23 mouse cellular contexts compared by ENCODE assay signal in genomic region chr5:73641058-73641457, GRCm38 (mm10). TPM values are rescaled to one million over a fixed set of nuclear protein-coding genes. Genes with fewer than 3 reads are reported as not detected.
DNase-seq lines count a peak whose midpoint lies in the region; ATAC-seq and TF ChIP-seq lines count a peak whose summit lies in the region.
"Had no signal": no experiment of that assay in that cellular context is flagged by ENCODE, and none has a peak within 500 bp of the region (broad histone marks: within the 10 kb centered on the region; RNA-seq: fewer than 3 reads in every experiment).

No protein-coding gene starts in this region.

- no peak for TF ChIP-seq RAD21 in MEL (IDR thresholded peaks at IDR 0.05; ENCODE audit: low read depth, low read length)

- no peak for TF ChIP-seq POLR2A in MEL (IDR thresholded peaks at IDR 0.05; ENCODE audit: control insufficient read depth in 1 of 2, insufficient read depth in 1 of 2, low read depth in 1 of 2, low read length in 2 of 2, poor library complexity in 1 of 2)

- TF ChIP-seq EP300 in MEL (IDR thresholded peaks at IDR 0.05; ENCODE audit: low read depth in 1 of 2, low read length in 2 of 2): peak in 1 of 2 experiments; percentile 53; a peak in 1 of 4 replicates

- intact Hi-C loops in gastrocnemius, postnatal 36 days (cut with DNase I): no loop called here

- H3K27ac ChIP-seq in MEL (ENCODE audit: control insufficient read depth, low read depth, low read length): no peak overlapping the region

- no peak overlapping the region for H3K4me3 ChIP-seq in MEL (ENCODE audit: control insufficient read depth in 1 of 2, insufficient read depth in 1 of 2, low read depth in 2 of 2, low read length in 2 of 2)

- TF ChIP-seq CTCF in MEL (IDR thresholded peaks at IDR 0.05 in 2 of 3, conservative IDR thresholded peaks at IDR 0.05 in 1 of 3; ENCODE audit: control insufficient read depth in 1 of 3, insufficient read depth in 1 of 3, low read depth in 2 of 3, low read length in 3 of 3, poor library complexity in 1 of 3, severe bottlenecking in 1 of 3): no peak

- H3K79me2 ChIP-seq in MEL (ENCODE audit: control insufficient read depth, insufficient read depth, low read length, poor library complexity): no peaks in the 10 kb centered on the region

- DNase-seq in MEL (ENCODE audit: low read depth, low spot score): no peak
- no peak for DNase-seq in gastrocnemius, postnatal 36 days
- DNase-seq: adrenal gland, adult 2 months; adrenal gland, adult 8-10 months; adrenal gland, postnatal 10 days; adrenal gland, postnatal 14 days; adrenal gland, postnatal 25 days; adrenal gland, postnatal 36 days; B cell, adult 2 months; cerebellum, adult 11 months; cerebellum, adult 11-12 months; cerebellum, adult 18-20 months; cerebellum, adult 2 months had no signal

- H3K9ac ChIP-seq in MEL (ENCODE audit: control insufficient read depth, low read depth, low read length, poor library complexity, severe bottlenecking): no peak overlapping the region

- no peaks in the 10 kb centered on the region for H3K27me3 ChIP-seq in MEL (ENCODE audit: control insufficient read depth in 1 of 2, insufficient read depth in 2 of 2, low read length in 2 of 2)
- H3K27me3 ChIP-seq: CH12.LX, Patski had no signal

- no peaks in the 10 kb centered on the region; a peak in 1 of 4 replicates for H3K4me1 ChIP-seq in MEL (ENCODE audit: control insufficient read depth in 1 of 2, insufficient read depth in 2 of 2, low read length in 2 of 2)

- no peaks in the 10 kb centered on the region for H3K9me3 ChIP-seq in MEL (replicated peaks; ENCODE audit: insufficient read depth, low read length)
- H3K9me3 ChIP-seq: G1E had no signal

- H3K36me3 ChIP-seq in MEL (ENCODE audit: control insufficient read depth in 1 of 2, insufficient read depth in 2 of 2, low read length in 2 of 2): peaks cover 0 to 3% of the 10 kb centered on the region in 2 experiments; a peak in 1 of 4 replicates
- H3K36me3 ChIP-seq: G1E had no signal

- ATAC-seq in megakaryocyte-erythroid progenitor cell, adult 5-6 weeks (replicated peaks; ENCODE audit: low FRiP score, low TSS enrichment, poor library complexity, severe bottlenecking): peak; percentile 39; the same call in 1 of the 2 replicates
- no peak for ATAC-seq in erythroid progenitor cell, adult 5-6 weeks (replicated peaks; ENCODE audit: low FRiP score, poor library complexity, severe bottlenecking)
- ATAC-seq: activated CD4-positive, CD25-positive, alpha-beta regulatory T cell, adult 4 months; CD4-positive, CD25-positive, alpha-beta regulatory T cell, adult 4 months; Patski had no signal

TF ChIP-seq in MEL, 35 proteins besides CTCF, POLR2A, EP300 and RAD21:
- TF ChIP-seq ETS1 (IDR thresholded peaks at IDR 0.05; ENCODE audit: low read depth, low read length): no peak
- no peak for TF ChIP-seq ZKSCAN1 (IDR thresholded peaks at IDR 0.05; ENCODE audit: low read depth, low read length)
- TF ChIP-seq GATA1 (IDR thresholded peaks at IDR 0.05; ENCODE audit: low read depth, low read length): peak; percentile 37; the same call in 1 of the 2 replicates
- no peak for TF ChIP-seq UBTF (IDR thresholded peaks at IDR 0.05; ENCODE audit: borderline replicate concordance, insufficient read depth, low read depth, low read length)
- peak; percentile 78 for TF ChIP-seq RCOR1 (IDR thresholded peaks at IDR 0.05; ENCODE audit: low read depth, low read length)
- TF ChIP-seq TCF12 (IDR thresholded peaks at IDR 0.05; ENCODE audit: low read depth, low read length): peak; percentile 73
- no peak for TF ChIP-seq ZC3H11A (IDR thresholded peaks at IDR 0.05; ENCODE audit: low read depth, low read length)
- TF ChIP-seq POLR2AphosphoS2 (IDR thresholded peaks at IDR 0.05; ENCODE audit: low read length): no peak
- no peak for TF ChIP-seq MAX (IDR thresholded peaks at IDR 0.05; ENCODE audit: low read length)

RNA-seq across cellular contexts. Expression of gene Sgcb, which starts 6.5 kb away (rescaled TPM):
- total RNA-seq in MEL (2012; rRNA removed): 3.6 and 4.1 TPM in 2 replicates
- polyA plus RNA-seq in MEL (2012; ENCODE audit: insufficient read depth in 1 of 2, insufficient read length in 2 of 2, low read depth in 1 of 2, low replicate concordance in 2 of 2, missing spikeins in 1 of 2): 1 to 10 TPM in 1 of 2 experiments, not detected in 1; 8.4 TPM
- total RNA-seq in megakaryocyte-erythroid progenitor cell, adult 5-6 weeks (2014; fragmentation: Nextera tagmentation): 2.5 and 4.7 TPM in 2 replicates
- 2.7 and 5.7 TPM in 2 replicates for total RNA-seq in megakaryocyte-erythroid progenitor cell, adult 5-6 weeks (2017)
- total RNA-seq in erythroid progenitor cell, adult 5-6 weeks (2015; ENCODE audit: low replicate concordance): 4.2 TPM in 1 of 2 replicates, not detected in the other
- 1.3 TPM in 1 of 2 replicates, not detected in the other for total RNA-seq in erythroid progenitor cell, adult 5-6 weeks (2017; ENCODE audit: low replicate concordance)
- total RNA-seq in gastrocnemius, postnatal 36 days (2021): 10 to 100 TPM; 88.6 to 89.2 TPM

RNA-seq across cellular contexts. Expression of gene Lrrc66, which starts 8.7 kb away (rescaled TPM):
- 0.82 and 1.1 TPM in 2 replicates for total RNA-seq in MEL (2012; rRNA removed)
- 1 to 10 TPM in 1 of 2 experiments, not detected in 1; 1.1 TPM for polyA plus RNA-seq in MEL (2012; ENCODE audit: insufficient read depth in 1 of 2, insufficient read length in 2 of 2, low read depth in 1 of 2, low replicate concordance in 2 of 2, missing spikeins in 1 of 2)
- 0.68 and 1.7 TPM in 2 replicates for total RNA-seq in megakaryocyte-erythroid progenitor cell, adult 5-6 weeks (2014; fragmentation: Nextera tagmentation)
- total RNA-seq in megakaryocyte-erythroid progenitor cell, adult 5-6 weeks (2017): 10.7 and 21.4 TPM in 2 replicates
- not detected in 2 replicates for total RNA-seq in erythroid progenitor cell, adult 5-6 weeks (2015; ENCODE audit: low replicate concordance)
- total RNA-seq in erythroid progenitor cell, adult 5-6 weeks (2017; ENCODE audit: low replicate concordance): not detected in 2 replicates
- total RNA-seq in gastrocnemius, postnatal 36 days (2021): not detected
- total RNA-seq: adrenal gland, adult 2 months; adrenal gland, adult 8-10 months; adrenal gland, postnatal 10 days; adrenal gland, postnatal 14 days; adrenal gland, postnatal 25 days; adrenal gland, postnatal 36 days; ES-E14 had no signal
- polyA plus RNA-seq: adrenal gland, adult 2 months; C2C12; cerebellum, adult 2 months; Patski had no signal

RNA-seq across cellular contexts. Expression of gene Spata18, which starts 10.1 kb away (rescaled TPM):
- total RNA-seq in MEL (2012; rRNA removed): not detected in 2 replicates
- not detected for polyA plus RNA-seq in MEL (2012; ENCODE audit: insufficient read depth in 1 of 2, insufficient read length in 2 of 2, low read depth in 1 of 2, low replicate concordance in 2 of 2, missing spikeins in 1 of 2)
- total RNA-seq in megakaryocyte-erythroid progenitor cell, adult 5-6 weeks (2014; fragmentation: Nextera tagmentation): not detected in 2 replicates
- total RNA-seq in megakaryocyte-erythroid progenitor cell, adult 5-6 weeks (2017): not detected in 2 replicates
- total RNA-seq in erythroid progenitor cell, adult 5-6 weeks (2015; ENCODE audit: low replicate concordance): not detected in 2 replicates
- not detected in 2 replicates for total RNA-seq in erythroid progenitor cell, adult 5-6 weeks (2017; ENCODE audit: low replicate concordance)
- not detected for total RNA-seq in gastrocnemius, postnatal 36 days (2021)
- total RNA-seq: adrenal gland, adult 18-20 months; adrenal gland, adult 2 months; adrenal gland, adult 8-10 months; adrenal gland, postnatal 14 days; adrenal gland, postnatal 25 days; CH12.LX; ES-E14; G1E had no signal
- polyA plus RNA-seq: activated CD4-positive, CD25-positive, alpha-beta regulatory T cell, adult 4 months; adrenal gland, adult 2 months; C2C12; CD4-positive, CD25-positive, alpha-beta regulatory T cell, adult 4 months; G1E; Patski had no signal

Comparison
In these comparisons a context has a peak if more than half of its experiments do, and no peak if none do; other contexts are left out.
1. RNA of gene Sgcb, which starts 6.5 kb away (total RNA-seq): 88.6 to 89.2 TPM in gastrocnemius, postnatal 36 days; 2.5 to 5.7 TPM in megakaryocyte-erythroid progenitor cell, adult 5-6 weeks, 1.3 to 4.2 TPM in erythroid progenitor cell, adult 5-6 weeks and 3.6 to 4.1 TPM in MEL; every median in the first group is over 10 times any median in the second.